Mouse (Mus musculus): Measurements from ENCODE around the gene Gm33543.

Gene Gm33543

GRCm38 (mm10) chr10:95842789-95843637, at the start of gene Gm33543:
Gm33543 (minus strand) TSS chr10:95842930.
- no peak for DNase-seq (ENCODE audit: extremely low spot score)

GRCm38 (mm10) chr10:95892132-95892531, 49.4 kb upstream of the Gm33543 start:
- DNase-seq (ENCODE audit: extremely low spot score), result no peak

DNA sequence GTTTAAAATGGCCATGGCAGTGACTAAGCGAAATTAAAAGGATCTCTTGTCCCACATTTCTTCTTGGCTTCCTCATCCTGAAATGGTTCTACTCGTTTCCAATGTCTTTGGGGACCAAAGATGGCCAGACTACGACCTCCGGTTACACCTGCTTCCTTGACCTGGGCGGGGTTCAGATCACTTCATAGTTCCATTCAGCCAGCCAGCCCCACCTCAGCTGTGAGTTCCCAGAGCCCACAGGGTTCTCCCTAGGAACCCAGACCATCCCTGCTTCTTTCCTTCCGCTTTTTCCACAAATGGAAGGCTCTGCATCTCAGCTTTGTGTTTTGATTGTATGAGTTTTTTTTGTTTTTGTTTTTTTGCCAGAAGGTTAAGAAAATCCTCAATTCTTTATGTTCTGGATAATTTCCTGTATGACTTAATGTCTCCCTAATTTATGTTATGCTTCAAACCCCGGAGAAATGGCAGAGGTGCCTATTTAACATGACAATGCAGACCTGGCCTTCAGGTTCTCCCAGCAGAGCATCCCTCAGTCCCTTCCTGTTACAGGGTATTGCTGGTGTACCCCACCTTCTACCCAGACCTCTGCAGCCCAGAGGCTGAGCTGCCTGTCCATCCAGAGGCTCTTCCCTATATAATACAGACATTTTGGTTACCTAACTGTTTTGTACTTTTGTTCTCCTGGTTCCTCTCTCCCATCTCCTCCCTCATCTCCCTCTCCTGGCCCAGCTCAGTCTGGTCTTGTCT, 48.7 kb upstream of the Gm33543 start:
- DNase-seq (ENCODE audit: extremely low spot score), result no peak

DNA sequence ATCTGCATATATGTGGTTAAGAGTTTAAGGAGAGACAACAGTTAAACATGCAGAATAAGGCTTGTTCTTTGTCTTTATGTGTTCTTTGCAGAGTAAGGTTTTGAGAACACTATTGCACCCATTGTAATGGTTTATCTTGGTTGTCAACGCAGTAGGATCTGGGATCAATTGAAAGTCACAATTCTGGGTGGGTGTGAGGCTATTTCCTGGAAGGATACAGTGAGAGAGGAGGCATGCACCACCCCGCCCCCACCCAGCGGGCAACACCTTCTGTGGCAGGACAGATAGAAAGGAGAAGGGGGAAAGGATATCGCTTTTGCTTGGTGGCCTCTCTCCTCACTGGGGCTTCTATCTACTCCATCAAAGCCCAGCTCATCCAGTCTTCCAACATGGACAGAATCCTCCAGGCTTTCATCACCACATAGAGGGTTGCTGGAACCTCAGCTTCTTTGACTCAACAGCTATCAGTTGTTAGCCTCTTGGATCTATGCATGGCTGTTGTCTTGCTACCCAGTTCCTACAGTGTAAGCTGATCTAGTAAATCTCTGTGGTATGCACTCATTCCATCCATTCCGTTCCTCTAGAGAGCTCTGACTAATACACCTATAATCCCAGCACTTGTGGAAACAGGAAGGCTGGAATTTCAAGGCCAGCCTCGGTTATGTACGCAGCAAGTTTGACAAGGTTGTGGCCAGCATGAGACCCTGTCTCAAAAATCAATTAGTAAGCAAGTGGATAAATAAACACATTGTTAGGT, 41.2 kb upstream of the Gm33543 start:
- no peak for DNase-seq (ENCODE audit: extremely low spot score)

DNA sequence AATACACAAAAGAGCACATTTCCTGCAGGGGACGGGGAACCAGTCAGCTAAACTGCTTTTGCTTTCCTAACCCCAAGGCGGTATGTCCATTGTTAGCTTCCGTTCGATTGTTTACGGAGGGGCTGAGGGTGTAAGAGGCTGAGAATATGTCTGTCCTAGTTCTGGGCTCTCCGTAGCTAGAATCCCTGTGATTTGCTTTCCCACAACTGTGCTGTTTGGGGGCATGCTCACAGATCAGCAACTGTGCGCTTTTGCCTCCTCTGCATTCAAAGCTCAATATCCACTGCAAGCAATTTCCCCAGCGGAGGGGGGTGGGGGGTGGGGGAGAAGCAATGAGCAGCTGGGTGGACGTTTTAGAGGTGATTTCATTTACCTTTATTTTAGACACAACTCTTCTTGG, 39.3 kb upstream of the Gm33543 start:
- DNase-seq (ENCODE audit: extremely low spot score), result no peak

- no peak for DNase-seq (ENCODE audit: extremely low spot score)
Observed at GRCm38 (mm10) chr10:95879983-95880934, 37.5 kb upstream of the Gm33543 start.

DNA sequence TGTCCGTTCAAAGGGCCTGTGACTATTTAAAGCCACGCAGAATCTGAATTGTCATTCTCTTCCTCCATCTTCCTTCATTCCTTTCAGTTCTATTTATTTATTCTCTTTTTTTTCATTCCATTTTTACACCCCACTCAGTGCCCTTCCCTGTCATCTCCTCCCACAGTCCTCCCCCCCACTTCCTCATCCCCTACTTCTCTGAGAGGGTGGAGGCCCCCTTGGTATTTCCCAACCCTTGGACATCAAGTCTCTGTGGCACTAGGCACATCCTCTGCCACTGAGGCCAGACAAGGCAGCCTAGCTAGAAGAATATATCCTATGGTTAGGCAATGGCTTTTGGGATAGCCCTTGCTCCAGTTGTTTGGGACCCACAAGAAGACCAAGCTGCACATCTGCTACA, 28.1 kb upstream of the Gm33543 start:
- no peak for DNase-seq (ENCODE audit: extremely low spot score)

DNA sequence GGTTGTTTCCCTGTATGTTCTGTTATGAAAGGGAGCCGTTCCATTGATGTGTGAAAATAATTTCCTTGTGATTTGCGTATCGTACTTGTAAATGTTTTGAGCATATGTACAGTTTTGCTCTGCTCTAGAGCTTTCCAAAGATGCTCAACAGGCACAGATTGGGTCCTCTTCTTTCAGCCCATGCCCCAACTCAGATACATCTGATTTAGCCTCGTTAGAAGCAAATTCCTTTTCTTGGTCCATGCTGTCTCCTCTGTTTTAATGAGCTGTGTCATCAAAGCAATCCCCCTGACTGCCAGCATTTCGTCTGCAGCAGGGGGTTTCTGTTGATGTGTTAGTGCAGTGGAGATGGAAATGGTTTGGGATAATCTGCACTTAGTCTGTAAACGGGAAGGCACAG, 25.6 kb upstream of the Gm33543 start:
- DNase-seq (ENCODE audit: extremely low spot score), result no peak

DNA sequence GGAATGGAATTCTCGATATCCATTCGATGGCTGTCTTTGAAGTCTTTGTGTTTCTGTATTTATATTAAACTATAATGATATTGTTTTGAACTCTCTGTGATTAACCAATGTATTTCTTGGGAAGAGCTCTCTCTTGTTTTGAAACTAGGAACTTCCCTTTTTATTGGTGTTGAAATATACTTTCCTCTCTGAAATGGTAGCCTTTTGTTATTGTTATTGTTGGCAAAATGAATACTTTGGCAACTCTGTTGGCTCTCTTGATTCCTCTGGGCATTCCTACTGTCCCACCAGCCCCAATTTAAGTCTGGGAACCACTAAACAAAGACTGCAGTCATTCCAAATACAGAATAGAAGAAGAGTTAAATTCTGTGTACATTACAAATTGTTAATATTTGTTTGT, 24.9 kb upstream of the Gm33543 start:
- no peak for DNase-seq (ENCODE audit: extremely low spot score)

DNA sequence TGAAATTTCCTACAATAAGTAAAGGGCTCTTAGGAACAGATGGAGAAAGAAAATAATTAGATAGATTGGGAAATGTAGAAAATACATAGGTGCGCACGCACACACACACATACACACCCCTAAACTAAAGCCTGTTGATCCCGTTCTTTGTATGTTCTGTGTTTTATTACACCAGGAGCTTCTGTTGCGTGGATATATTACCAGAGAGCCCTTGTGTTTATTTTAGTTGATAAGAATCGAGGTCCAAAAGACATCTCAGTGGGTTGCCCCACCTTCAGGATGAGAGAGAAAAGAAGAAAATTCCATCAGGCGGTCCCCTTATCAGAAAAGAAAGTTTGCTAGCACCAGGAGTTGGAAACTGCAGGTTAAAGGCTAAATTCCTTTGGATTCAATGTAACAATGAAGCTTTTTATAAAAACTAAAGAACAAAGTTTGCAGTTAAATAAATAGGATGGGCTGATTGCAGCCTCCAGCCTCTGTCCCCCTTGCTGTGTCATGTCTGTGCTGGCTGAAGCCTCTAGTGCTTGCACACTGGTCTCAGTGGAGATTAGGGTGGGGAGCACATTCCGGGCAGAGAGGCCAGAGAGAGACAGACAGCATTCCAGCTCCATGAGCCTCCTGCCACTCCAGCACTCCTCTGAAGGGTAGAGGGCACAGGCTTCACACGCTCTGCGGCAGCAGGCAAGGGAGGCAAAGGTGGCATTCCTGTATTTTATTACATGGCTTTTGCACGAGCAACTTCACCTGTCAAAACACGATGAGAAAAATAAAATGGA, 21.8 kb upstream of the Gm33543 start:
- peak; percentile 24 for DNase-seq (ENCODE audit: extremely low spot score)

- no peak for DNase-seq (ENCODE audit: extremely low spot score)
Observed at GRCm38 (mm10) chr10:95862664-95863063, 19.9 kb upstream of the Gm33543 start.

- peak; percentile 45 for DNase-seq (ENCODE audit: extremely low spot score)
Observed at GRCm38 (mm10) chr10:95858164-95858563, 15.4 kb upstream of the Gm33543 start.

DNA sequence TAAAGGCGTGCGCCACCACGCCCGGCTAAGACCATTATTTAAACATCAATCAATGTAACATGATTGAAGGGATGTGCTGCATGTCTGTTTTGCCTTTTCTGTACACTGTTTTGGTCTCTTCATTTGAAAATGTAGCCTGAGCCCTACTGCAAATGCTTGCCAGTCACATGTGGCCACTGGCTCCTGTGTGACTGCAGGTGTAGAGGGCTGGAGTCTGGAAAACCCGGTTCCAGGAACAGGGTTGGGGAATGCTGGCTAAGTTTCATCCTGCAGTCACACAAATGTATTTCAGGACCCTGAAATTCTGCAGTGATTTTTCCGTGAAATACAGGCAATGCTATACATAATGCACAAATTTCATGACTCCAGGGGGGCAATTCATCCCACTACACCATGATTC, 12.7 kb upstream of the Gm33543 start:
- DNase-seq (ENCODE audit: extremely low spot score), result no peak

DNA sequence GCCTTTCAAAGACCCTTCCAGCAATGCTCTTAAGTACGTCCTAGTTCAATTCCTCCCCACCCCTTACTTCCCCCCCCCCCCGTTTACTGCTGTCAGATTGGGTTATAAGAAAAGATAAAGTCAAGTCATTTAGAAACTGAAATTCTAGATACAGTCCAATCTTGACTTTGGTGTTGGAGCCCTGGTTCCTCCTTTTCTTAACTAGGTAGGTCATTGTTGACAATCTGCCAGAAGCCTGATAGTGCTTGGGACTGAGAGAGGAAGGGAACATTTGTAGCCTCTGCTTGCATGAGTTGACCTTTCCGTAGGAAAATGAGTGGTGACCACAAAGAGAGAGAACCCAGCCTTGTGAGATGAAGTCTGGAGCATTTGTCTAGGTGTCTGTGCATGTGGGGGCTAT, 7.8 kb upstream of the Gm33543 start:
- no peak for DNase-seq (ENCODE audit: extremely low spot score)

DNA sequence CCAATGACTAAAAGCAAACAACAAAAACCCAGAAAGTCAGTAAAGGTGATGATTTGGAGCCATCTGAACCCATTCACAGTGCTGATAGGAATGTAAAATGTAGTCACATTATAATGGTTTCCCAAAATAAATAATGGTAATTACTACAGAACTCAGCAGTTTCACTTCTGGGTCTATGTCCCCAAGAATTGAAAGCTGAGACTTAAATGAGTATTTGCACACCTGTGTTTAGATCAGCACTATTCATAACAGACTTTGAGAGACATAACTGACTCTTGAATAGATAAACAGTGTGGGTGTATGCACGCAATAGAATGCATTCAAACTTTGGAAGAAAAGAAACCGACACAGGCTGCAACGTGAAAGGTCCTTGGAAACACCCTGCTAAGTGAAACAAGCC, 4.0 kb upstream of the Gm33543 start:
- no peak for DNase-seq (ENCODE audit: extremely low spot score)

DNA sequence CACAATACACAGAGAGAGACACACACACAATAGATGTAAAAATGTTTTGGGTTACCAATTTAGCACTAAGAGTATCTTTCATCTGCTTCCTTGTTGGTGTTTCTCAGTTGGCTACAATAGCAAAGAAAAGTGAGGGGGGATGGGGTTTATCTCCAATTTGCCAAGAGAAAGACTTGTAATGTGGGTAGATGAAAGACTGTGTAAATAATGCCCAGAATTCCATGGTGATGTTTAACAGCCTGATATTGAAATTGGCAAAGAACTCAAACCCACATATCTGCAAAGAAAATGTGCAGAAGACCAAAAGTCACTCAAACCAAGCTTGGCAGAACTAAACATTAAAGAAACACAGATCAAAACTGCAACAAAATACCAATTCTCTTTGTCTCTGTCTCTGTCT, 3.6 kb upstream of the Gm33543 start:
- DNase-seq (ENCODE audit: extremely low spot score), result no peak

GRCm38 (mm10) chr10:95843878-95844277, 1.1 kb upstream of the Gm33543 start:
- no peak for DNase-seq (ENCODE audit: extremely low spot score)

DNA sequence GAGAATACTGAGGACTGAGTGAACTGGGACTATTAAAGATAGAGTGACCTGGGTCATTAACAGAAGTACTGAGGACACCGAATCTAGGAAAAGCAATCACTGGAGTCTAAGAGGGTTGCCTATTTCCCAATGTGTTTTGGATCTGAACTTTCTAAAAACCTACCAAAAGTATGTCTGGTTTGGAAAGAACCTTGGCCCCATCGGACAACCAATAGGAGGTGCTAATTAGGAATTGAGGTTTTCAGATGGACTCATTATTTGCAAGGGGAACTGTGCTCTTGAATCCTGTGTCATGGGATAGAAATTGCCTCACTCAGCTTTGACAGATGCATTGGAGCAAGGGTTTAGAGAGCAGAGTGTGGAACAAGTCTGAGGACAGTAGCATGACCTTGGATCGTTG, 1.5 kb downstream of the Gm33543 start:
- DNase-seq (ENCODE audit: extremely low spot score), result no peak

GRCm38 (mm10) chr10:95839803-95840202, 2.9 kb downstream of the Gm33543 start:
- no peak for DNase-seq (ENCODE audit: extremely low spot score)

DNA sequence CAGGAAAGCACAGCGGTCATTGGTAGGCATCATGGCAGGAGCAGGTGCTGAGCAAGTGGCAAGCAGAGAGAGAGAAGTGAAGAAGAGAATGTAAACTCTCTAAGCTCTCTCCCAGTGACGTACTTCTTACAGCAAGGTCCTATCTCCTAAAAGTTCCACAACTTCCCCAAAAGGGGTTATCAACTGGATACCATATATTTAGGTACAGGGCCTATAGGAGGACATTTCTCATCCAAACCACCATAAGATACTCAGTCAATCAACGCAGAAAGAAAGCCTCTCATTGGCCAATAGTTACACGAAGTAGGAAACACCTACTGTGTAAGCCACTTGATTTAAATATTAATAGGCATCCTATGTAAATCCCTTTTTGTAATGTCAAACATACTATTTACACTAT, 3.7 kb downstream of the Gm33543 start:
- no peak for DNase-seq (ENCODE audit: extremely low spot score)

Data from embryo, embryonic 9.5 days (tissue).